Mouse (Mus musculus): ENCODE measurements around the gene Zscan5b.
"Not testable (repeated sequence)": the region's sequence is repeated elsewhere in the genome, so short reads cannot be mapped to it uniquely, and the experiment has no call there.

Zscan5b gene

DNA sequence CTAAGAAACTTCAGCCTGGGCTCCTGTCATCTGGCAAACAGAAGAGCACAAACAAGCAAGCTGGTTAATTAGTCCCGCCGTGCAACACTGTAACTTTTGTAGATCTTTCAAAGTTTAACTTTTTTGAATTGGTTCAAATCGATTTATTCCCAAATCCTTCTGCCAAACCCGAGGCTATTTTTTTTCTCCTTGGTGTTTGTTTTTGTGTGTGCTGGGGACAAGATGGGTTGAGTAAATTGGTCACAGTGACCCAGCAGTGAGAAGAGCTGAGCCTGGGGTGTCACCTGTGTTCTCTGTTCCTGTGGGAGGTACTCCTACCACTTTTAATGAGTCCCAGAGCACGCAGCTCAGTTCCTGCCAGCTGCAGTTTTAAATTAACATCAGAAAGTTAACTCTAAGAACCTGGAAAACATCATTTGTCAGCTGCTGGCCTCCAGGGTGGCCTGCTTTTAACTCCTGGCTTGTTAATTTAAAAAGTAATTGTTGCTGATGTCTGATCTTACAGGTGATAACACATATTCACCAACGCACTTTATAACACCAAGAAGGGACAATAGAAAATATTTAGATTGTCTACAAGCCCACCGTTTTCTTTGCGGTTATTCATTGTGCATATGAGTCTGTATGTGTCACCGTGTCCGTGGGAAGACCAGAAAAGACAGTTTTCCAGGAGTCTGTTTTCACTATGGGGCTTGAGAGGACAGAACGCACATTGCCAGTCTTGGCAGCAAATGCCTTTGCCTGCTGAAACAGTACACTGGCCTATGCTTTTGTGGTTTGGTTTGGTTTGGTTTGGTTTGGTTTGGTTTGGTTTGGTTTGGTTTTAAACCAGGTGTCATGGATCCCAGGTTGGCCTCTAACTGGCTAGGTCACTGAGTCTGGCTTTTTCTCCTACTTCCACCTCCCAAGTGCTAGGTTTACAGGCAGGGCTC, 22.5 kb downstream of the Zscan5b start:
- no peak for DNase-seq

GRCm38 (mm10) chr7:6252410-6252809, 30.3 kb downstream of the Zscan5b start, which contains the start of gene Epp13:
TSS of gene Epp13 (plus strand) at chr7:6252710.
- DNase-seq: no peak

GRCm38 (mm10) chr7:6254451-6254850, 32.4 kb downstream of the Zscan5b start:
- DNase-seq: no peak

DNA sequence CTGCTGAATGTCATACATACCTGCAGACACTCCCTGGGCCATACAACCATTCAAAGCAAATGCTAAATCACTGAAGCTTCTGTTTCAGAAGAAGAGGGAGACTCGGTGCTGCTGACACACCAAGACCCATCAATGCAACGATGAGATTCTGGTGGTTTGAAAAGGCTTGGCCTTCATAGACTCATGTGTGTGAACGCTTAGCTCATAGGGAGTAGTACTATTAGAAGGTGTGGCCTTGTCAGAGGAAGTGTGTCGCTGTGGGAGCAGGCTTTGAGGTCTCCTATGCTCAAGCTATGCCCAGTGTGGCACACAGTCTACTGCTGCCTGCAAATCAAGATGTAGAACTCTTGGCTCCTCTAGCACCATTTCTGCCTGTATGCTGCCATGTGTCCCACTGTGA, 35.3 kb downstream of the Zscan5b start:
- no peak for DNase-seq

DNA sequence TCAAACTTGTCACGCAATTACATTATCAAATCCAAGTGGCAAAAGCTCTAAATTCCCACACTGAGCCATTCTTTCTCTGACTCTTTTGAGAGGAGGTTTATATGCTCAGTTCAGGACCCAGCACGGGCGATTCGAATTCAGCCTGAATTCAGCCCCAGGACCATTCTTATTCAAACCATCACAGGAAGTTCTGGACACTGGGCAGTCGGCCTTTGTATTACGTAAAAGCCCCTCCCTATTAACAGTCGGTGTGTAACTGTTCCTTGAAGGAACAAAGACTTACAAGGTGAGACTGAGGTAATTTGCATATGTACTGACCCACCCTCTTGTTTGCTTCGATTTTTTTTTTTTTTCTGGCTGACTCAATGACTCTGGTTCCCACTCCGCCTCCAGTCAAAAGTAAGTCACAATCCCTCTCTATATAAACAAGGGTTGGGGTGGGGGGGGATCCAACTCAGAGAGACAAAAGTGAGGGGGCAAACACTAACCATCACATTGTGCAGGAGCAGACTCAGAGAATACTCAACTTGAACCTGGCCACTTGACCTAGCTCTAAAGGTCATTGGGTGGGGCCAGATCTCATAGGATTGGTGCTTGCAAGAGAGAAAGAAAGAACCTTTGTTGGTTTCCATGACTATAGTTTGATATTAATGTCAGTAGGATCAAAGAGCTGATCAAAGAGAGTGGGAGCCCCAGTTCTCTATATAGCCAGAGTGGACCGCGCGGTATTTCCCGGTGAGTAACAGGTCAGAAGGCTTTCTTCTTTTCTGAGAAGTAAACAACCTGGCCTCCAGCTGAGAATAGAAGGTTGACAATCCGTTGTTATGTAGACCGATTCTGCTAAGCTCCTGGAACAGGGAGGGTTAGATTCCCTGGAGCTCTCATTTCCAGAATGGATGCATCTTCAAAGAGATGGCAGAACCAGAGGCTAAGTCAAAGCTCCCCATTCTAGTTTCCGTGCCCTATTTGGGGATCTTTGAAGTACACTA, 36.4 kb downstream of the Zscan5b start:
- no peak for DNase-seq

GRCm38 (mm10) chr7:6260004-6260403, 37.9 kb downstream of the Zscan5b start:
- not testable (repeated sequence) for DNase-seq

GRCm38 (mm10) chr7:6262120-6262519, 40.0 kb downstream of the Zscan5b start:
- DNase-seq: no peak

GRCm38 (mm10) chr7:6262984-6263383, 40.9 kb downstream of the Zscan5b start:
- no peak for DNase-seq

DNA sequence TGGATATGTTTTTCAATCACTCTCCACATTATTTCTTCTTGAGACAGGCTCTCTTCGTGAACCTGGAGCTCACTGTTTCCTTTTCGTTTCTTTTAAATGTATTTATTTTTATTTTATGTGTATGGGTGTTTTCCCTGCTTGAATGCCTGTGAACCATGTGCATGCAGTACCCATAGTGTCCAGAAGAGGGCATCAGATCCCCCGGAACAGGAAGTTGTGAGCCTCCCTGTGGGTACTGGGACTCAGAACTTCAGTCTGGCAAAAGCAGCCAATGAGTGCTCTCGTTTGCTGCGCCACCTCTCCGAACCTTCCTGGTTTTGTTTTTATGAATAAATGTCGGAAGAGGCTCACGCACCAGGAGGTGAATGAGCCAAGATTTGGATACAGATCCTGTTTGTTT, 43.6 kb downstream of the Zscan5b start:
- no peak for DNase-seq

- DNase-seq: no peak
These were observed 55.8 kb downstream of the Zscan5b start for GRCm38 (mm10) chr7:6277906-6278305.

DNA sequence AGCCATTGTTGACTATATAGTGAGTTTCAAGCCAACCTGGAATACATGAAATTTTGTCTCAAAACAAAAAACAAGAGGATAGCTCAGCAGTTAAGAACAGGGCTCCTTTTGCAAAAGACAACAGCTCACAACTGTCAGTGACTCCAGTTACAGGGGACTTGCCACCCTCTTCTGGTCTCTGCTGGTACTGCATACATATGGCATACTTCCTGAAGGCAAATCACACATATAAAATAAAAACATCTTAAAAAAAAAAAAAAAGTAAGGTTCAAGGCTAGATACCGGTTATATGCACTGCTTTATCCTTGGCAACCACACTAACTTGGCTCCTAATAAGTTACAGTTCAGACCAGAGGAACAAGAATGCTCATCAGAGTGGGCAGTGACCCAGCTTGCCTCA, 60.7 kb downstream of the Zscan5b start:
- peak; percentile 81 for DNase-seq

DNA sequence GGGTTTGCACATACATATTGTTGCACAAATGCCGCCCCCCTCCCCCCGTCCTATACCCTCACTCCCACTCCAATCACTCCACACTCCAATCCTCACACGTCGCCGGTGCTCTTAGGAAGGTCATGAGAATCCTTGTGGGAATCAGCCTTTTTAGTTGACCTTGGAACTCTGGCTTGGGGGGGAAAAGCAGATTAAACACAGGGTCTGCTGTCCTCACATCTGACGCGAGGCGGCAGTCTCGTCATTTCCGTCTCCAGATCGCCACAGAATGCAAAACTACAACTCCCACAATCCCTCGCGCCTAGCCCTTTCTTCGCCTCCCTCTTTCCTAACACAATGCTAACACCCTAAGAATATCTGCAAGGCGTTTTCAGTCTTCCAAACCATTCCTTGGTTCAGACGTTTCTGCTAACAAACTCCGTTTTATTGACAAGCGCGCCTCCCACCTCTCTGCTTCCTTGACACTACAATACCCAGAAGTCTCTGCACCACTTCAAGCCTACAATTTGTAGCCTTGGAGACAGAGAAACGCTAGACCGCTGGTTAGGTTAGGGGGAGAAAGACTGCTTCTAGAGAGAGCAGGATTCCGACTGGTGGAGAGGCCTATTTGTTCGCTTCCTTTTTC, 61.5 kb downstream of the Zscan5b start:
- DNase-seq: peak; percentile 80

DNA sequence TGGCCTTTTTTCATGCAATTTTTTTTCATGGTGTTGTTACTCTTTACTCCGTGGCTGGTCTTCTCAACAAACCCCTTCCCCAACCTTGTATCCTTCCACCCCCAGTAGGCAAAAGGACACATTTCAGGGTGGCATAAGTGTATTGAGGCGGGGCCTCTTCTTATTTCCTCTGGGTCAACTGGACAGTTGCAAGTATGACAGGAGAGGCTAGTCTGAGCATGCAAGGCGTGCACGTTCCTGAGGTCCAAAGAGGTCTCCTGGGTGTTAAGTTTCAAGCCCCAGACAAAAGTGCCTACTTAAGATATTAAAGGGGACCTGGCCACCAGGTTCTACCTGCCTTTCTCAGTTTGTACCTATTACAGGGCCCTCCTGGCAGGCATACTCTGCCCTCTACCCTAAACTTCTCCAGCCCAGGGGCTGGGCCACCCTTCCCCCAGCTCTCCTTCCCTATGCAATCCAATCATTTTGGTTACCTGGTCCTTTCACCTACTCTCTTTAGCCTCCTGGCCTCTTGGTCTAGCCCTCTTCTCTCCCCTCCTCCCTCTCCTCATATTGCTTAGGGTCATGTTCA, 62.4 kb downstream of the Zscan5b start:
- DNase-seq: peak; percentile 24

- no peak for DNase-seq
These were observed 63.3 kb downstream of the Zscan5b start for GRCm38 (mm10) chr7:6285366-6285765.

DNA sequence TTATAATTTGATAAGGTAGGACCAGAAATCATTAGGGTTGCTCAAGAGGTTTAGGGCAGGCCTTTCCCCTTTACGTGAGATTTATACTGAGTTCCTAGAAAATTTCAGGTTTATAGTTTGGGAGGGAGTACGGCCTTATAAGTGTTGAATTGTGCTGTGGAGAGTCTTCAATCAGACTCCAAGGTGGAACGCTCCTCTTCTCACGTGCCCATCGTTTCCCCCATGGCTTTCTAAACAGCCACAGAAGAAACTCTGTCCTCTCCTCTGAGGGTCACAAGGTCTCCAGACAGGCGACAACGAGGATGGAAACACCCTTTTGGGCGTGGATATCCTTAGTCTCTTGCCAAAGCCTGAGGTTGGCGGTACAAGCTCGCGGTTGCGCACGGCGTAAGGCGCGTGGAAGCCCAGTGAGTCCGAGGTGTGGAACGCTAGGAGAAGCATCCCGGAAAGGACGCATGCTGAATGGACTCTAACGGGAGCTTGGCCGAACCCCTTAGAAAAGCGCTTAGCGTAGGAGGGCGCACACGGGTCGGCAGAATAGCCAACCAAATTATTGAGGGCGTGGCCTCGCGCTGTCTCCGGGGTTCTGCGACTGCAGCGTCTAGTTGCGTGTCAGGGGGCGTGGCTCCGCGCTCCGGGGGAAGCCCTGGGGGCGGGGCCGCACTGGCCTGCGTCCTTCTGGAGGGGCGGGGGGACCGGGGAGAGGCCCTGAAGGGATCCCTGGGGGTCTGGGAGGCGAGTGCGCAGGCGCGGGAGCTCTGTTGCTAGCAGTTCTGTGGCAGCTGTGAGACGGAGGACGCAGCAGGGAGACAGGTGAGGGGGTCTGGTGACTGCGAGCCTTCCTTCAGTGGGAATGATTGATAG, 64.0 kb downstream of the Zscan5b start, which contains the start of gene Zfp667:
Zfp667 (plus strand) TSS at position 738 of the 864 bp plus-strand sequence.
- peak; percentile 94 for DNase-seq

GRCm38 (mm10) chr7:6286921-6287531, 64.9 kb downstream of the Zscan5b start:
- DNase-seq: peak; percentile 33
